Mouse (Mus musculus) c-Kit-positive CD71-negative TER-119-negative erythroid progenitor cells, embryonic 14.5 days (primary cell): ENCODE results near the gene Gar1.

Experiments used
- DNase-seq: peaks from one replicate; pipeline ENCODE4 v3.0.0-alpha.2; 2013; ENCODE audit warnings: low read depth

Gene Gar1

GRCm38 (mm10) chr3:129803765-129804164 is 27.4 kb downstream of the Gar1 start, which contains the start of gene Lrit3:
Gene Lrit3 (minus strand): TSS chr3:129804030.
- no peak for DNase-seq

- no peak for DNase-seq
These were observed 32.2 kb downstream of the Gar1 start for GRCm38 (mm10) chr3:129799011-129799410.

DNA sequence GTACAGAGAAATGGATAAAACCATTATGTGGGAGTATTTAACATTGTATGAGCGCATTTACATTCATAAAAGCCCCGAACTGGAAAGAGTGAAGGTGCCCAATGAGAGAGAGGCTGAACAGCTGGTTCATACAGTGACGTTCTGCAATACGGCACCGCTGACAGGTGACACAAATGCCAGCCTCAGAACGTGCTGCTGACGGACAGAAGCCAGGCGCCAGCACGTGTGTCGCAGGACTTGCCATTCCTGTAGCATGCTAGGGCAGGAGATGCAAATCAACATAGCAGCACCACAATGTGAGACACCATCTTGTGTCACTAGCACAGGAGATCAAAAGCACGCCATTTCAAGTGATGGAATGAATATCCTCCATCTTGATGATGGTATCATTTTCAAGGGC is 32.6 kb downstream of the Gar1 start:
- no peak for DNase-seq

DNA sequence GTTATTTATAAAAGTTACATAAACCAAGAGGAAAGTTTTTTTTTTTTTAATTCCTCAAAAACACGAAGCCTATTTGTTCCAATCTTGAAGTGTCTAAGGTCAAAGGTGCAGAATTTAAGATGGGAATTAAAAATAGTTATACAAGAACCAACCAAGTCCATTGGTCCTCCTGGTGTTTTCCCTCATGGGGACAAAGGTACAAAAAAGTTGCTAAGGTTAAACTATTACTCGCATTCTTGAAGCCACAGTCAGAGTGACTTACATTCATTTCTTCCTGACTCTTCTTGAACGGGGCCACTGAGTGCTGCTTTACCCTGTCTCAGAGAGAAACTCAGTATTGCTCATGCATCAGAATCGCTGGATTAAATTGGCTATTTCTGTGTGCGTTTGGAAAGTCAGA is 33.9 kb downstream of the Gar1 start:
- no peak for DNase-seq

DNA sequence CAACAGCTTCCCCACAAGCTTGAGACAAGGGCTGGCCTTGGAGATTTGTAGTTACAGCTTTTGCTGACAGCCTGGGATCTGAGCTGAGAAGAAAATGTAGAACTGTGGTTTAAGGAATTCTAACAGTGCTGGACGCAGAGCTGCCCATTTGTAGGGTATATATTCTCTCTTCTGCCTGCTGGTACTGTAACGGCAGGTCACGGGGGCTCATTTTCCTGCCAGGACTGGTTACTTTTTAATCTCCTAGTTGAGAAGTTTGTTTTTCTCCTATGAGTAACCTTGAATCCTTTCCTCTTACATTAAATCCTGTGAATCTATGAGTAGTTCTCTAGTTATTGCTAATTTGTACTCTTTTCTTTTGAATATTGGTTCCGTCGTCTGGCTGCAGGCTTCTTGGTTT is 37.4 kb downstream of the Gar1 start:
- DNase-seq: no peak

GRCm38 (mm10) chr3:129782746-129783145 is 48.5 kb downstream of the Gar1 start:
- no peak for DNase-seq

- no peak for DNase-seq
These were observed 49.8 kb downstream of the Gar1 start for GRCm38 (mm10) chr3:129781435-129781834.
